Mouse (Mus musculus): Measurements from ENCODE around the gene Masp1. TPM values are rescaled to one million over a fixed set of nuclear protein-coding genes. Genes with fewer than 3 reads are reported as not detected.

The Masp1 gene
- 0.26 TPM for polyA plus RNA-seq (2014; fragmentation: Illumina TruSeq; extraction: RNeasy Lipid Tissue Mini Kit (QIAGEN cat#74804); ENCODE audit: low replicate concordance)

DNA sequence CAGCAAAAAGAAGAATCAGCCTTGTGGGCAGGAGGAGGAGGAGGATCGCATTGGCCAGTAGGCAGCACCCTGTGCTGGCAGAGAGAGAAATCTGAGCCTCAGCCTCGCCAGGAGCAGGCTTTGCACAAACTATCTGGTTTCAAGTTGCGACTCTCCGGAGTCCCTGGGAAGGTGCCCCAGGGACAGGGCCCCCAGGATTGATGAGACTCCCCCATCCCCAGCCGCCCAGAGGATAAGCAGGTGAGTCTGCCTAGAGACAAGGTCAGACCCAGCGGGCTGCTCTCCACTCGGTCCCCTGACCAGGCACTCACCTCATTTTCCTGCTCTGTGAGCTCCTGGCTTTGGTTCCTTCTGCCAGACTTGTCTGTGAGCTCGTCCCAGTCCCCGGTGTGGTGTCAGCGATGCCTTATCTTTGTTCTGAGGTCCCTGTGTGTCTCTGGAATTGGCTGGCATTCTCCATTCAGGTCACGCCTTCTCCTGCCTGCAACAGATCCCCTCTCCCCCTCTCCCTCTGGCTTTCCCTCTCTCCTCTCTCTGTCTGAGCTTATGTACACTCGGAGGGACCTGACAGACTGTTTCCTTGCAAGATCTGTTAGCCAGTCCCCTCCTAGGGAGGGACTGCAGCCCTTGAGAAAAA lies at the start of gene Masp1, which contains the start of gene Rtp4:
Gene Masp1 (minus strand): TSS at position 581 of the 637 bp plus-strand sequence.
Gene Rtp4 (plus strand): TSS at position 57 of the 637 bp plus-strand sequence.

DNA sequence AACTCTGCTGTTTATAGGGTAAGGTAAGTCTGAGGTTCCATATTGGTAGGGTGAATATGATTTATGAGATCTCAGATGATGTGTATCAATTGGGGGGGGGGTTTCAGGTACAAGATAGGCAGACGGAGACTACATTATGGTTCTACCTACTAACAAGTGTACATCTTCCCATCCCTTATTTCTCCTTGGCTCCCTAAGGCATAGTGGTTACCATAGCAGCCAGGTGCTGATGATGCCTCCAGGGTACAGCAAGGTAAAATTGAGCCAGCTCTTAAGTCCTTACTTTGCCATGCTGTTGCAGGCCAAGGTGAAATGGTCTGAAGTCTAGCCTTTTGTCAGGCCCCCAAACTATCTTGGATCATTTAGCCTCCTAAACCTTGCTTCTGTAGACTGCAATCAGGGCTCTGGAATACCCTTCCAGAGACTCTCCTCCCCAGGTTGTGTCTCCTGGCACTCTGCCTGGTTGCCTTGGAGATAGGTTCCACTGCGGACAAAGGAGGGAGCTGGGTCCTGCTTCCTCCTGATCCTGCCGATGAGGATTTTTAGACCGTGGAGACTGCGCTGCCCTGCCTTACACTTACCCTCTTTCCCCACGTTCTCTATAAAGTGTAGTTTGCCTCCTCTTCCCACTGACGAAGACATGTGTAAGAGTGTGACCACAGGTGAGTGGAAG lies 91.8 kb downstream of the Masp1 start, which contains the start of gene Rtp1:
Gene Rtp1 (plus strand): TSS at position 487 of the 673 bp plus-strand sequence.

Other genes with a start within 250 kb of the Masp1 start
- not detected for gene Rtp1, start 91.7 kb downstream of the Masp1 start, polyA plus RNA-seq (2014; fragmentation: Illumina TruSeq; extraction: RNeasy Lipid Tissue Mini Kit (QIAGEN cat#74804); ENCODE audit: low replicate concordance)
- gene Rtp4, start 524 bp downstream of the Masp1 start, polyA plus RNA-seq (2014; fragmentation: Illumina TruSeq; extraction: RNeasy Lipid Tissue Mini Kit (QIAGEN cat#74804); ENCODE audit: low replicate concordance) = 95.7 TPM